Mouse (Mus musculus) hindbrain, embryonic 11.5 days (tissue): ENCODE measurements around the gene Nudt6. TPM values are rescaled to one million over a fixed set of nuclear protein-coding genes. Genes with fewer than 3 reads are reported as not detected.

Source experiments
- ATAC-seq: fragments of 200-750 bp; cut with Nextera tagmentation; 2 replicates; pipeline ENCODE4 v1.8.0; 2017; ENCODE audit warnings: mild to moderate bottlenecking, moderate TSS enrichment, moderate library complexity; ENCODE audit not compliant: low FRiP score
- DNase-seq: peaks from one replicate; pipeline ENCODE4 v3.0.0-alpha.2; 2015; ENCODE audit warnings: low spot score
- H3K27ac ChIP-seq: fragments of 300-500 bp; sonication (generic); 2 replicates; pipeline ENCODE4 v1.5.1; 2014; ENCODE audit warnings: mild to moderate bottlenecking, low read depth, low read length
- H3K27me3 ChIP-seq: fragments of 300-500 bp; sonication (generic); 2 replicates; pipeline ENCODE4 v1.6.1; 2014; ENCODE audit warnings: mild to moderate bottlenecking, low read length, moderate library complexity, mixed read lengths; ENCODE audit not compliant: control insufficient read depth, insufficient read depth
- H3K36me3 ChIP-seq: fragments of 300-500 bp; sonication (generic); 2 replicates; pipeline ENCODE4 v1.6.1; 2014; ENCODE audit warnings: mild to moderate bottlenecking, low read length, moderate library complexity, mixed read lengths; ENCODE audit not compliant: control insufficient read depth, insufficient read depth
- H3K4me1 ChIP-seq: fragments of 300-500 bp; sonication (generic); replicated peaks from 2 replicates; pipeline ENCODE4 v1.6.1; 2014; ENCODE audit warnings: low read length, mixed read lengths; ENCODE audit not compliant: control insufficient read depth, insufficient read depth
- H3K4me2 ChIP-seq: fragments of 300-500 bp; sonication (generic); replicated peaks from 2 replicates; pipeline ENCODE4 v1.6.1; 2014; ENCODE audit warnings: mild to moderate bottlenecking, low read depth, low read length
- H3K4me3 ChIP-seq: fragments of 300-500 bp; sonication (generic); 2 replicates; pipeline ENCODE4 v1.5.1; 2014; ENCODE audit warnings: low read depth, low read length
- H3K9ac ChIP-seq: fragments of 300-500 bp; sonication (generic); 2 replicates; pipeline ENCODE4 v1.6.1; 2014; ENCODE audit warnings: low read depth, low read length
- H3K9me3 ChIP-seq: fragments of 300-500 bp; sonication (generic); 2 replicates; pipeline ENCODE4 v1.6.1; 2016; ENCODE audit warnings: low read length; ENCODE audit not compliant: control insufficient read depth
- WGBS: fragments of 180-500 bp; shearing (Covaris S2); extraction: QIAGEN DNeasy Blood & Tissue Kit; methylation state at CpG from one replicate; pipeline ENCODE4 v1.1.7; 2014; 5-methylcytosine and 5-hydroxymethylcytosine counted together
- polyA plus RNA-seq: library from polyadenylated mRNA; unstranded; fragments of >200 nt; fragmentation: Nextera tagmentation; extraction: Ambion mirVana; gene quantifications from 2 replicates; pipeline ENCODE4 v1.2.1, GENCODE M21; 2014

Nudt6 gene
- polyA plus RNA-seq, 1 experiment from 2014 or later: 4.1 TPM

GRCm38 (mm10) chr3:37420641-37421040, 630 bp upstream of the Nudt6 start:
- H3K9ac ChIP-seq: peak overlapping the region; percentile 70
- H3K9me3 ChIP-seq: no peaks in the 10 kb centered on the region
- H3K4me2 ChIP-seq: peak overlapping the region; percentile 68
- H3K27me3 ChIP-seq: no peaks in the 10 kb centered on the region
- 0 out of 2 replicates have a peak, but pooled peaks cover 4% of the 10 kb centered on the region for H3K4me1 ChIP-seq
- DNase-seq (peak; percentile 53), ATAC-seq (no peak)
- H3K4me3 ChIP-seq: peak overlapping the region; percentile 90
- under 1% methylated on average over 24 of the region's 24 CpGs for WGBS
- H3K27ac ChIP-seq: peak overlapping the region; percentile 76
- no peaks in the 10 kb centered on the region for H3K36me3 ChIP-seq

DNA sequence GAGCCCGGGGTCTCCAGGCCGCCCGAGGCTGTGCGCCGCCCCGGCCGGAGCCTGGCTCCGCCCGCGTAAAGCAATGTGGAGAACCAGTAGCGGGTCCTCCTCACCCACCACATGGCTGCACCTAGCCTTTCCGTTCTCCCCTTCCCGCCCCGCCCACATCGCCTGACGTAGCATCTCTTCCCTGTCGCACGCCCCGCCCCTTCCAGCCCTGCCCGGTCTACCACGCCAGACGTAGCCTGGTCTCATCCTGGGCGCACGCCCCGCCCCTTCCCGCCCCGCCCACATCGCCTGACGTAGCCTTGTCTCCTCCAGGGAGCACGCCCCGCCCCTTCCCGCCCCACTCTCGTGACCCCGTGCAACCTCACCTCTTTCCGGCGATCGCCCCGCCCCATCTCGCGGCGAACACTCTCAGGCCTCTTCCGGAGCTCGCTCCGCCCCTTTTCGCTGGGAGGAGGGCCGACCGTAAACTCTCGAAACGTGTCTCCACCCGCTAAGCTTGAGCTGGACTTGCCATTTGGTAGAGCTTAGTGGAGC, 486 bp downstream of the Nudt6 start, which contains the start of gene Spata5:
Gene Spata5 (plus strand): TSS at position 439 of the 534 bp plus-strand sequence.
- under 1% methylated on average over 39 of the region's 50 CpGs for WGBS
- 0 out of 2 replicates have a peak, but pooled peaks cover 4% of the 10 kb centered on the region for H3K4me1 ChIP-seq
- DNase-seq (peak; percentile 100), ATAC-seq (peak; percentile 97)
- no peaks in the 10 kb centered on the region for H3K27me3 ChIP-seq
- peak within 1 kb of the TSS; percentile 77 for H3K9ac ChIP-seq
- no peaks in the 10 kb centered on the region for H3K9me3 ChIP-seq
- peak within 1 kb of the TSS; percentile 90 for H3K4me3 ChIP-seq
- H3K27ac ChIP-seq: peak within 1 kb of the TSS; percentile 76
- H3K36me3 ChIP-seq: no peaks in the 10 kb centered on the region
- peak within 1 kb of the TSS; percentile 81 for H3K4me2 ChIP-seq

- Histone ChIP-seq H3K4me1 (0 out of 2 replicates have a peak, but pooled peaks cover 4% of the 10 kb centered on the region), H3K36me3 (no peaks in the 10 kb centered on the region), H3K4me3 (peak overlapping the region; percentile 74), H3K9me3 (no peaks in the 10 kb centered on the region), H3K4me2 (peak overlapping the region; percentile 81), H3K27me3 (no peaks in the 10 kb centered on the region), H3K27ac (peak overlapping the region; percentile 70), H3K9ac (peak overlapping the region; percentile 77)
- ATAC-seq: no peak
- DNase-seq: no peak
- WGBS: under 1% methylated on average over 30 of the region's 30 CpGs
Observed at GRCm38 (mm10) chr3:37418961-37419457, 1.0 kb downstream of the Nudt6 start.

GRCm38 (mm10) chr3:37418341-37418740, 1.7 kb downstream of the Nudt6 start:
- no peak for DNase-seq
- H3K9me3 ChIP-seq: no peaks in the 10 kb centered on the region
- WGBS: 82% methylated on average over 5 of the region's 5 CpGs
- 0 out of 2 replicates have a peak, but pooled peaks cover 4% of the 10 kb centered on the region for H3K4me1 ChIP-seq
- no peaks in the 10 kb centered on the region for H3K27me3 ChIP-seq
- no peaks in the 10 kb centered on the region for H3K36me3 ChIP-seq
- no peak overlapping the region for H3K27ac ChIP-seq
- ATAC-seq: no peak
- peak overlapping the region; percentile 74; the same call in 1 of the 2 replicates for H3K4me3 ChIP-seq
- no peak overlapping the region for H3K9ac ChIP-seq
- H3K4me2 ChIP-seq: peak overlapping the region; percentile 81; the same call in 1 of the 2 replicates

- H3K36me3 ChIP-seq: no peaks in the 10 kb centered on the region
- no peaks in the 10 kb centered on the region for H3K9me3 ChIP-seq
- H3K4me2 ChIP-seq: no peak overlapping the region
- no peak overlapping the region for H3K4me3 ChIP-seq
- no peaks in the 10 kb centered on the region for H3K27me3 ChIP-seq
- no peaks in the 10 kb centered on the region for H3K4me1 ChIP-seq
- 57% methylated on average over 14 of the region's 14 CpGs for WGBS
- no peak overlapping the region for H3K9ac ChIP-seq
- DNase-seq (peak; percentile 86), ATAC-seq (no peak)
- H3K27ac ChIP-seq: no peak overlapping the region
Observed at GRCm38 (mm10) chr3:37414413-37414960, 5.5 kb downstream of the Nudt6 start.

GRCm38 (mm10) chr3:37413446-37413845, 6.6 kb downstream of the Nudt6 start:
- DNase-seq: no peak
- H3K36me3 ChIP-seq: no peaks in the 10 kb centered on the region
- H3K4me1 ChIP-seq: no peaks in the 10 kb centered on the region
- no peak overlapping the region for H3K4me3 ChIP-seq
- no peak overlapping the region for H3K9ac ChIP-seq
- H3K9me3 ChIP-seq: no peaks in the 10 kb centered on the region
- no peak overlapping the region for H3K4me2 ChIP-seq
- 94% methylated on average over 3 of the region's 3 CpGs for WGBS
- H3K27ac ChIP-seq: no peak overlapping the region
- no peak for ATAC-seq
- no peaks in the 10 kb centered on the region for H3K27me3 ChIP-seq

GRCm38 (mm10) chr3:37407598-37407997, 12.4 kb downstream of the Nudt6 start:
- Histone ChIP-seq H3K36me3 (no peaks in the 10 kb centered on the region), H3K9me3 (no peaks in the 10 kb centered on the region), H3K4me1 (no peaks in the 10 kb centered on the region), H3K4me2 (no peak overlapping the region), H3K27ac (no peak overlapping the region), H3K9ac (no peak overlapping the region), H3K27me3 (no peaks in the 10 kb centered on the region), H3K4me3 (no peak overlapping the region)
- DNase-seq (no peak), ATAC-seq (no peak)

DNA sequence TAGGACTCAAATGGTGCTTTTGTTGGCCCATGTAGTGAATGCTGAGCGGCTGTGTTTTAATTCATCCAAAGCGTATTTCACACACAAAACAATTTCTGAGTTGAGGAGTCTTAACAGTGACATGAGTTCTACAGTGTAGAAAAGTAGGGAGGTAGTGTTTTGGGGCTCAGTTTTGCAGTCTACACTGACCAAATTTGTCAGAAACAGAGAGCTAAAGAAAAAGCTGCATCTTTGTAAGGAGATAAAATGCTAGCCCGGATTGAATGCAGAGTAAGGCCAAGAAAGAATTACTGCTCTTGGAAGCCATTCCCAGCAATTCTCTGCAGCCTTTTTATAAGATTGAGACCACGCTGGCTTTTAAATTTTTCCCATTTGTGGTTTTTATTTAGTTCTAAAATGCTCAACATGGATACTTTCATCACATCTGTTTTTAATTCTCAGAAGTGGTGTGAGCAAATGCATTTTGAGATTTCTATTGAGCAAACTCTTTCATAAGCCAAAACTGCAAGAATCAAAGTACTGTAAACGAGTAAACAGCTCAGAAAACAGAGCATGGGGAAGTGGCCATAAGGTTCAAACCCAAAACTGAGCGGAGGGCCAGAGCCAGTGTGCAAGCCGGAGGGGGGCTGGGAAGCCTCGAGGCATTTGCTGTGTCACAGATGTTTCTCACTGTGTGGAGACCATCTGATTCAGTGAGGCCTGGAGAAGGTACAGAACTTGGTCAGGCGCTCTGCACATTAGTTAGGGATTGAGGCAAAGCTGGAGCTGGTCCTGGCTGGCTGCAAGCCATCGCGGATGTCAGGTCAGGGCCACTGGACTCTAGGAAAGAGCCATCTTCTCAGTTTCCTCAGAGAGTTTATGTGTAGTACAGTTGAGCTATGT, 18.0 kb downstream of the Nudt6 start:
- WGBS: 77% methylated on average over 11 of the region's 11 CpGs
- ATAC-seq: no peak
- no peaks in the 10 kb centered on the region for H3K9me3 ChIP-seq
- no peaks in the 10 kb centered on the region for H3K4me1 ChIP-seq
- H3K4me3 ChIP-seq: no peak overlapping the region
- H3K9ac ChIP-seq: no peak overlapping the region
- H3K27ac ChIP-seq: no peak overlapping the region
- no peak for DNase-seq
- H3K27me3 ChIP-seq: no peaks in the 10 kb centered on the region
- no peak overlapping the region for H3K4me2 ChIP-seq
- no peaks in the 10 kb centered on the region for H3K36me3 ChIP-seq
